Mouse (Mus musculus) limb, embryonic 14.5 days (tissue): Measurements from ENCODE around the gene Atrx. TPM values are rescaled to one million over a fixed set of nuclear protein-coding genes. Genes with fewer than 3 reads are reported as not detected.

Experiments used
- ATAC-seq: fragments of 200-750 bp; cut with Nextera tagmentation; 2 replicates; pipeline ENCODE4 v1.8.0; 2017; ENCODE audit warnings: low read depth, moderate number of reproducible peaks, moderate TSS enrichment; ENCODE audit not compliant: low FRiP score
- DNase-seq: peaks from one replicate; pipeline ENCODE4 v3.0.0-alpha.2; 2015; ENCODE audit warnings: low spot score
- H3K27ac ChIP-seq: fragments of 300-500 bp; sonication (generic); replicated peaks from 2 replicates; pipeline ENCODE4 v1.5.1; 2014; ENCODE audit warnings: low read depth, mild to moderate bottlenecking, low read length, moderate library complexity, mixed read lengths
- H3K27me3 ChIP-seq: fragments of 300-500 bp; sonication (generic); 2 replicates; pipeline ENCODE4 v1.6.1; 2014; ENCODE audit warnings: low read length, mixed read lengths; ENCODE audit not compliant: control insufficient read depth, insufficient read depth
- H3K36me3 ChIP-seq: fragments of 300-500 bp; sonication (generic); 2 replicates; pipeline ENCODE4 v1.6.1; 2014; ENCODE audit warnings: mild to moderate bottlenecking, low read length, moderate library complexity, mixed read lengths; ENCODE audit not compliant: control insufficient read depth, insufficient read depth
- H3K4me1 ChIP-seq: fragments of 300-500 bp; sonication (generic); 2 replicates; pipeline ENCODE4 v1.6.1; 2014; ENCODE audit warnings: antibody characterized with exemption, low read length, mixed read lengths; ENCODE audit not compliant: control insufficient read depth, insufficient read depth
- H3K4me2 ChIP-seq: fragments of 300-500 bp; sonication (generic); replicated peaks from 2 replicates; pipeline ENCODE4 v1.6.1; 2014; ENCODE audit warnings: low read depth, mild to moderate bottlenecking, low read length, moderate library complexity; ENCODE audit not compliant: severe bottlenecking
- H3K4me3 ChIP-seq: fragments of 300-500 bp; sonication (generic); replicated peaks from 2 replicates; pipeline ENCODE4 v1.5.1; 2014; ENCODE audit warnings: low read length
- H3K9ac ChIP-seq: fragments of 300-500 bp; sonication (generic); 2 replicates; pipeline ENCODE4 v1.6.1; 2014; ENCODE audit warnings: mild to moderate bottlenecking, low read depth, low read length, moderate library complexity; ENCODE audit not compliant: severe bottlenecking
- H3K9me3 ChIP-seq: fragments of 300-500 bp; sonication (generic); 2 replicates; pipeline ENCODE4 v1.6.1; 2016; ENCODE audit warnings: low read length; ENCODE audit not compliant: control insufficient read depth
- POLR2A ChIP-seq: fragments of 200-500 bp; IDR thresholded peaks from 2 replicates; pipeline ENCODE4 v1.8.0; 2012; ENCODE audit warnings: inconsistent platforms, mild to moderate bottlenecking, moderate library complexity, borderline replicate concordance; ENCODE audit not compliant: insufficient read depth, insufficient read length; ENCODE audit errors: extremely low read depth
- WGBS: fragments of 180-500 bp; shearing (Covaris S2); extraction: QIAGEN DNeasy Blood & Tissue Kit; methylation state at CpG from one replicate; pipeline ENCODE4 v1.1.7; 2014; 5-methylcytosine and 5-hydroxymethylcytosine counted together
- polyA plus RNA-seq, 2 experiments: library from polyadenylated mRNA; depleted of rRNA in 1 of 2; stranded (reverse) in 1 of 2; unstranded in 1 of 2; fragments of >200 nt; fragmentation: Nextera tagmentation in 1 of 2; extraction: Ambion mirVana in 1 of 2; gene quantifications; 2 replicates each; pipeline versions ENCODE4 v1.2.1 to v1.2.3; 2012 to 2014

Gene Atrx
- polyA plus RNA-seq, 2 experiments = 87.5 to 143 TPM

DNA sequence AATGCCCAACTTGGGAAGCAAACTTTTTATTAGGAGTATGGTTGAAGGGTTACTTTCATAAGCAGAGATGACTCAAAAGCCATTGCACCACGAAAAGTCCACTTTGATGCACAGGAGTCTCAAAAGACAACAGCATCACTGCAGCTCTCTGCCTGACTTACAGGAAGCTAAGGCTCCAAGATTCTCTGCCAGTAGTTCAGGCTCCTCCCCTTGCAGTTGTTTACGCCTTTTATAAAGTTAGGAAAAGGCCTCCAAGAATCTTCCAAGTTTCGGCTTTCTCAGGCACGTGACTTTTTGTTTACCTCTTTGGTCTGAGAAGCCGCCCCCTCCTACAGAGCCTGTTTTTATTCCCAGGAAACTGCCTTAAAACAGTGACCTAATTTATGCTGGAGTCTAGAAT is 5.1 kb upstream of the Atrx start:
- no peak overlapping the region for H3K4me2 ChIP-seq
- H3K4me3 ChIP-seq = no peak overlapping the region
- H3K27me3 ChIP-seq = no peaks in the 10 kb centered on the region
- ATAC-seq (no peak), DNase-seq (no peak)
- H3K9ac ChIP-seq = no peak overlapping the region
- no peaks in the 10 kb centered on the region for H3K36me3 ChIP-seq
- WGBS = 53% methylated on average over 5 of the region's 5 CpGs
- H3K4me1 ChIP-seq = no peaks in the 10 kb centered on the region
- H3K27ac ChIP-seq = no peak overlapping the region
- no peaks in the 10 kb centered on the region for H3K9me3 ChIP-seq
- TF ChIP-seq POLR2A = no peak

DNA sequence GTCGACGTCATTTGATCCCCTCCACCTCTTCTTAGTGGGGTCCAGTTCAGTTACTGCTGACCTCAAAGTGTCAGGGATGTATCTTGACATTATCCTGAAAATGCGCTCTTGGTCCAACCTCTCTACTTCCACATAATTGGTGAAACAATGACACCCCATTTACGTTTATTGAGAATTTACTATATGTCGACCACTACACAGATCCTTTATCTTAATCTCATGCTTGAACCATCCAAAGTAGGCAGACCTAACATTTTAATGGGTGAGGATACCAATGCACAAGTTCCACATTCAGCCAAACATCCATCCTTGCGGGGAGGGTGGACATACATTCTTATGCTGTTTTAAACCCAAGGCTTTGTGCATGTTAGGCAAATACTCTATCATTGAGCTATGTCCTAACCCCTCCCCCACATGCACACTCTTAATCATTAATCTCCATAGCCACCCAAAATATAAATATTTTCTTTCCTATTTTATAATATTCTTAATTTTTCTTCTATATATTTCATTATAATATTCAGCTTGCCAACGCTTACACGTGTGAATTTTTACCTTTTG is 355 bp upstream of the Atrx start:
- H3K4me2 ChIP-seq = peak overlapping the region; percentile 31; the same call in 1 of the 2 replicates
- 0 out of 2 replicates have a peak, but pooled peaks have one; percentile 32 for ATAC-seq
- 40% methylated on average over 8 of the region's 8 CpGs for WGBS
- DNase-seq = no peak
- H3K4me1 ChIP-seq = no peaks in the 10 kb centered on the region
- H3K27me3 ChIP-seq = no peaks in the 10 kb centered on the region
- TF ChIP-seq POLR2A = no peak
- H3K4me3 ChIP-seq = peak overlapping the region; percentile 60
- peak overlapping the region; percentile 95 for H3K27ac ChIP-seq
- no peaks in the 10 kb centered on the region for H3K9me3 ChIP-seq
- H3K36me3 ChIP-seq = no peaks in the 10 kb centered on the region
- H3K9ac ChIP-seq = no peak overlapping the region

DNA sequence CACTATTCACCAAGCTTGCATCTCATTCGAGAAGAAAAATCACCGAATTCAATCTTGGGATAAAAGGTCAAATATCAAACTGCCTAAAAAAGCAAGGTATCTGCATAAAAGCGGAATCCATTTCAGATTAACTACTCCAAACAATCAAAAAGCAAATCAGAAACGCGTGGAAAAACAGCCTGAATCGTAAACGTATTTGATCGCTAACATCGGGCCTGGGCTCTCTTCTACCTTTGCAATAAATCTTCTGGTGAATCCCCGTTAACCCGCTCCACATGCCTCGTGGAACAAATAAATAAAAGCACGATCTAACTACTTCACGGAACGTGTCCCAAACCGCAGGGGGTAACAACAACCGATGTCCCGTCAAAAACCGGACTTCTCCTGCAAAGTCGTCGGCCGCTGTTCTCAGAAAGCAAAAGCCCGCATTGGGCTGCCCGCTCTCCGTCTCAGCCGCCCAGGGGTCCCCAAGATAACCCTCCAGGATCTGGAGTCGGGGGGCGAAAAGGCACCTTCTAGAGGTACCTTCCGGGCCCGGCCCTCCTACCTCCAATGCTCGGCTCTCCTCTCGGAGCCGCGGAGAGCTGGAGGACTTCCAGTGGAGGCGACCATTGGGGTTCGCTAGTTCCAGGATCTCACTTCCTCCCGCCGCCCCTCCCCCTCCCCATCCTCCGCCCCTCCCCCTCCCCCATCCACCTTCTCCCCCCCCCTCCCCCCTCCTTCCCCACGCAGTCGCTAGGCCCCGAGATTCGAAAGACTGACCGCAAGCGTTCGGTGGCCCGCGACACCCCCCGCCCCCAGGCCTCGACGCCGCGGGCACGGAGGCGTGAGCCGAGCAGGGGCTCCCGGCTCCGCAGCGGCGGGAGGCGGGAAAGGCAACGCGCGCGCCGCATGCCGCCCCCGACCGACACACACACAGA is 1.0 kb downstream of the Atrx start:
- 24% methylated on average over 35 of the region's 69 CpGs for WGBS
- TF ChIP-seq POLR2A = no peak
- H3K27ac ChIP-seq = peak overlapping the region; percentile 95
- peak; percentile 19 for DNase-seq
- H3K4me2 ChIP-seq = peak overlapping the region; percentile 43
- no peaks in the 10 kb centered on the region for H3K27me3 ChIP-seq
- peak overlapping the region; percentile 91 for H3K9ac ChIP-seq
- H3K9me3 ChIP-seq = no peaks in the 10 kb centered on the region
- H3K4me3 ChIP-seq = peak overlapping the region; percentile 60
- peak; percentile 58; the same call in 1 of the 2 replicates for ATAC-seq
- no peaks in the 10 kb centered on the region for H3K4me1 ChIP-seq
- H3K36me3 ChIP-seq = no peaks in the 10 kb centered on the region

DNA sequence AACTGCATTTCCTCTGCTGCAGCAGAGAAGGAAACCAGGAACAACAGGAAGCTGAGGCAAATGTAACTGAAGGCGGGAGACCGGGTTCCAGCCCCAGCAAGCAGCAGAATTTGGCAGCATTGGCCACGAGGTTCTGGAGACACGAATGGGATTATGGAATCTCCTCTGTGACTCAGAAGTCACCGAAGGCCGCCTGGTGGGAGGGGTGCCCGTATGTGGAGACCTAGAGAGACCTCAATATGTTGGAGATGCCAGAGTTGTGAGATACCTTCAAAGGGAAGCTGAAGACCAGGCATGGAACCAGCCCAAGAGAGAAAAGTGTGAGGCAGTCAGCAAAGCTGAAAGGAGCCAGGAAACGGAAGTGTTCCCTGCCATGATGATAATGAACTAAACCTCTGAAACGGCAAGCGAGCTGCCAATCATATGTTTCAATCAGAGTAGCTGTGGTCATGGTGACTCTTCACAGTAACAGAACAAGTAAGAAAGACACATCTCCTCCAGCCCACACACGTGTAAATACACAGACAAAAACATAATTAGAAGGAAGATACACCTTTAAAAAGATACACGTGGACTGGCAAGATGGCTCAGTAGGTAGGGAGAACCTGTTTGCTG is 3.0 kb downstream of the Atrx start:
- Histone ChIP-seq H3K4me1 (no peaks in the 10 kb centered on the region), H3K27ac (no peak overlapping the region), H3K4me3 (no peak overlapping the region), H3K27me3 (no peaks in the 10 kb centered on the region), H3K4me2 (peak overlapping the region; percentile 43; the same call in 1 of the 2 replicates), H3K36me3 (no peaks in the 10 kb centered on the region), H3K9ac (no peak overlapping the region), H3K9me3 (no peaks in the 10 kb centered on the region)
- DNase-seq (no peak), ATAC-seq (no peak)
- TF ChIP-seq POLR2A = no peak
- WGBS = 73% methylated on average over 12 of the region's 12 CpGs

DNA sequence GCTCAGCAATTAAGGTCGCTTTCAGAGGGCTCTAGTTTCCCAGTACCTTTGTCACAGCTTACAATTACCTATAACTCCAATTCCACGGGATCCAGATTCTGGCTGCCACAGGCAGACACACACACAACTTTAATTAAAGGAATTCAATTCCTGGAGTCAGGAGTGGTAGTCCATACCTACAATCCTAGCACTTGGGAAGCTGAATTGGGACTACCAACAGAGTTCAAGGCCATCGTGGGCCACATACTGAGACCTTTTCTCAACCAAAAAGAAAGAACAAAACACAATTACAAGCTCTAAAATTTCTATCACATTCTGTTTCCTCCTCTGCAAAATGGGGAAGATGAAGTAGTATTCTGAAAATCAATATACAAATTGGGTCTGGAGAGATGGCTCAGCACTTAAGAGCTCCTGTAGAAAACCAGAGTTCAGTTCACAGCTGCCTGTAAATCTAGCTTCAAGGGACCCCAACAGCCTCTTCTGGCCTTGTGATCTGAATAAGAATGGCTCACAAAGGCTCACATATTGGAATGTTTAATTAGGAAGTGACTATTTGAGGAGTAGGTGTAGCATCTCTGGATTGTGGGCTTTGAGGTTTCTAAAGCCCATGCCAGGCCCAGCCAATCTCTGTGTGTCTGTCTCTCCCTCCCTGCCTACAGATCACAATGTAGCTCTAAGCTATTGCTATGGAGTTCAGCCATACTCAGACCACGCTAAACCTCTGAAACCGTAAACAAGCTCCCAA is 4.7 kb downstream of the Atrx start:
- no peaks in the 10 kb centered on the region for H3K36me3 ChIP-seq
- WGBS = 87% methylated on average over 5 of the region's 5 CpGs
- no peak for ATAC-seq
- no peaks in the 10 kb centered on the region for H3K27me3 ChIP-seq
- no peak overlapping the region for H3K9ac ChIP-seq
- H3K27ac ChIP-seq = no peak overlapping the region
- no peak for DNase-seq
- H3K9me3 ChIP-seq = no peaks in the 10 kb centered on the region
- no peak overlapping the region for H3K4me2 ChIP-seq
- no peak for TF ChIP-seq POLR2A
- H3K4me3 ChIP-seq = no peak overlapping the region
- no peaks in the 10 kb centered on the region for H3K4me1 ChIP-seq
